Mouse (Mus musculus): ENCODE data around the gene Sdhc. TPM values are rescaled to one million over a fixed set of nuclear protein-coding genes. Genes with fewer than 3 reads are reported as not detected.
A peak's percentile ranks its signal among the peaks of the same experiment; 100 is the strongest.
"Not testable (repeated sequence)": the region's sequence is repeated elsewhere in the genome, so short reads cannot be mapped to it uniquely, and the experiment has no call there.

Sdhc gene
- polyA plus RNA-seq, 1 experiment = 72.1 TPM

DNA sequence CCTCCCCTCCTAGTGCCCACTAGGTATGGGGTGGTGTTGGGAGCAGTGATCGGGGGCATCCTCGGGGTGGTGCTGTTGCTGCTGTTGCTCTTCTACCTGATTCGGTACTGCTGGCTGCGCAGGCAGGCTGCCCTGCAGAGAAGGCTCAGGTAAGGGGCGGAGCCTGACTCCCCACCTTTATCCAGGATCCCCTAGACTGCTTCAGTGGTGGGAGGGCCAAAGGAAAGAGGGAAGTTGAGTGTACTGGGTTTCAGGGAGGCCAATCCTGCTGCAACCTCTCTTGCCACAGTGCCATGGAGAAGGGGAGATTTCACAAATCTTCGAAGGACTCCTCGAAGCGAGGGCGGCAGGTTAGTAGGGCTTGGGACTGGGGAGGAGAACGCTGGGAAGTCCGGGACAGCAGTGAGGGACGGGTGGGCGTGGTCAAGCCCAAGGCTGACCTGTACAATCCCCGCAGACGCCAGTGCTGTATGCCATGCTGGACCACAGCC, 9.1 kb upstream of the Sdhc start:
- Histone ChIP-seq H3K27ac (ENCODE audit: control insufficient read depth, insufficient read depth, low read depth, low read length, poor library complexity) (no peak overlapping the region), H3K4me1 (ENCODE audit: control insufficient read depth, insufficient read depth, low read length) (peaks cover 3% of the 10 kb centered on the region), H3K4me3 (replicated peaks; ENCODE audit: control insufficient read depth, low read depth, low read length) (no peak overlapping the region)
- WGBS = 9% methylated on average over 15 of the region's 15 CpGs
- TF ChIP-seq CTCF (IDR thresholded peaks at IDR 0.05; ENCODE audit: control insufficient read depth, insufficient read depth, low read length) (peak; percentile 2; the same call in 1 of the 2 replicates), POLR2A (IDR thresholded peaks at IDR 0.05; ENCODE audit: borderline replicate concordance, control insufficient read depth, low read depth, low read length) (no peak)

DNA sequence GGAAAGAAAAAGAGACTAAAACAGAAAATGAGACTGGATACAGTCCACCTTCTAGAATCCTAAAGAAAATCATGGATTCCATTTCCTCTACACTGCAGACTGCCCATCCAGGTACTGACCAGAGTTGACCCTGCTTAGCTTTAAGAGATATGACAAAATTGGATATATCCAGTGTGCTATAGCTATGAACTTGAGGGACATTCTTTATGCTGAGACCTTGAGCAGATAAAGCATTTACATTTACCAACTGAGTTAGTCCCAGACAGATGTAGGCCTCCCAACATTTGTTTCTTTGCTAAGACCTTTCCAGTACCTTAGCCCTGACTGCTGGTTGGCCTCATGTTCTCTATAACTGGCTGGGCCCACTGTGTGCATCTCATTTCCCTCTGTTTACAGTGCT, 7.6 kb upstream of the Sdhc start:
- TF ChIP-seq CTCF (IDR thresholded peaks at IDR 0.05; ENCODE audit: control insufficient read depth, insufficient read depth, low read length) = no peak
- TF ChIP-seq POLR2A (IDR thresholded peaks at IDR 0.05; ENCODE audit: borderline replicate concordance, control insufficient read depth, low read depth, low read length) = no peak
- H3K27ac ChIP-seq (ENCODE audit: control insufficient read depth, insufficient read depth, low read depth, low read length, poor library complexity) = no peak overlapping the region

GRCm38 (mm10) chr1:171156644-171157043, 6.2 kb upstream of the Sdhc start:
- 59% methylated on average over 3 of the region's 3 CpGs for WGBS
- Histone ChIP-seq H3K4me3 (replicated peaks; ENCODE audit: control insufficient read depth, low read depth, low read length) (no peak overlapping the region), H3K4me1 (ENCODE audit: control insufficient read depth, insufficient read depth, low read length) (peaks cover 3% of the 10 kb centered on the region), H3K27ac (ENCODE audit: control insufficient read depth, insufficient read depth, low read depth, low read length, poor library complexity) (no peak overlapping the region)
- no peak for TF ChIP-seq CTCF (IDR thresholded peaks at IDR 0.05; ENCODE audit: control insufficient read depth, insufficient read depth, low read length)
- no peak for TF ChIP-seq POLR2A (IDR thresholded peaks at IDR 0.05; ENCODE audit: borderline replicate concordance, control insufficient read depth, low read depth, low read length)

More for the DNA sequence above, 7.6 kb upstream of the Sdhc start:
- Histone ChIP-seq H3K4me1 (ENCODE audit: control insufficient read depth, insufficient read depth, low read length) (peaks cover 3% of the 10 kb centered on the region), H3K4me3 (replicated peaks; ENCODE audit: control insufficient read depth, low read depth, low read length) (no peak overlapping the region)

DNA sequence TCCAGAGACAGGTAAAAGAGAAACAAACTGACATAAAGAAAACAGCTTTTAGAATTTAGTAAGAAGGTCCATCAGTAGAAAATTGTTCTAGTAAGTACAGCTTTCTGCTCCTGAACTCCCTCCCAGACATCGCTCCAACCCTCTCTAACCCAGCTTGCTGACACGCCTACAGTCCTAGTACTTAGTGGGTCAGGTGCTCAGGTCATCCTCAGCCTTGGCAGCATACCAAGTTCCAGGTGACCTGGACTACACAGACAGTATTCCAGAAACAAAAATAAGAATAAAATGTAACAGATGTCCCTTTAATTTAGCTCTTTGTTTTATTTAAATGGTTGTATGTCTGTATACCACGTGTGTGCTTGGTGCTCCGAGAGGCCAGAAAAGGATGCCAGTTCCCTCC, 1.6 kb upstream of the Sdhc start:
- Histone ChIP-seq H3K27ac (ENCODE audit: control insufficient read depth, insufficient read depth, low read depth, low read length, poor library complexity) (no peak overlapping the region), H3K4me3 (replicated peaks; ENCODE audit: control insufficient read depth, low read depth, low read length) (no peak overlapping the region), H3K4me1 (ENCODE audit: control insufficient read depth, insufficient read depth, low read length) (peaks cover 5% of the 10 kb centered on the region)
- 88% methylated on average over 4 of the region's 4 CpGs for WGBS
- TF ChIP-seq CTCF (IDR thresholded peaks at IDR 0.05; ENCODE audit: control insufficient read depth, insufficient read depth, low read length) (no peak), POLR2A (IDR thresholded peaks at IDR 0.05; ENCODE audit: borderline replicate concordance, control insufficient read depth, low read depth, low read length) (no peak)

DNA sequence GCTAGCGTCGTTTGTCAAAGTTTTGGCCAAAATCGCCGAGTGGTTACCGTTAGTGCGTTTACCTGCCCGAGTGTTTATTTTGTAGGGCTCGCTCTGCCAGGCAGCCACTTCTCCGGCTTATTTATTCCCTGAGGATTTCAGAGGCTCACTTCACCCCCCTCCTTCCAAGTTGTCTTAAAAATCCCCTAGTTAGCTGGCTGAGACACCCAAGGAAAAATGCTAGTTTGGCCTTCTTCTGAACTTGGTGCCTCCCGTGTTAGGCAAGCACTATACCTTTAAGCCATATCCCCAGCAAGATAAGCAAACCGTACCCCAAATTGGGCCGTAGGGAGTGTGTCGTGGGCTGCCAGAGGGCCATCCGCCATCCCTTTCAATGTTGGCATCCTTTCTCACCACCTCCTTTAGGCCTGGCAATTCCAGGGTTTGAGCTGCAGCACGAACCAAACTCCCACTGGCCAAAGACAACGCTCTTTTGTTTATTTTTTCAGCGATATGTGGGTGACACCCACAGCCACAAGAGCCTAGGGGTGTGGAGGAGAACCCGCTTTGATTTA, 512 bp upstream of the Sdhc start:
- WGBS = 17% methylated on average over 18 of the region's 18 CpGs
- Histone ChIP-seq H3K4me3 (replicated peaks; ENCODE audit: control insufficient read depth, low read depth, low read length) (peak overlapping the region; percentile 67), H3K4me1 (ENCODE audit: control insufficient read depth, insufficient read depth, low read length) (peaks cover 2% of the 10 kb centered on the region), H3K27ac (ENCODE audit: control insufficient read depth, insufficient read depth, low read depth, low read length, poor library complexity) (no peak overlapping the region; the same call in none of the 2 replicates)
- no peak for TF ChIP-seq CTCF (IDR thresholded peaks at IDR 0.05; ENCODE audit: control insufficient read depth, insufficient read depth, low read length)
- no peak for TF ChIP-seq POLR2A (IDR thresholded peaks at IDR 0.05; ENCODE audit: borderline replicate concordance, control insufficient read depth, low read depth, low read length)

- H3K27ac ChIP-seq (ENCODE audit: control insufficient read depth, insufficient read depth, low read depth, low read length, poor library complexity); H3K4me1 ChIP-seq (ENCODE audit: control insufficient read depth, insufficient read depth, low read length); H3K4me3 ChIP-seq (replicated peaks; ENCODE audit: control insufficient read depth, low read depth, low read length): not testable (repeated sequence)
- WGBS = 83% methylated on average over 11 of the region's 11 CpGs
Observed at GRCm38 (mm10) chr1:171142981-171143380, 7.4 kb downstream of the Sdhc start.

- not testable (repeated sequence) for H3K4me1 ChIP-seq (ENCODE audit: control insufficient read depth, insufficient read depth, low read length); H3K4me3 ChIP-seq (replicated peaks; ENCODE audit: control insufficient read depth, low read depth, low read length); H3K27ac ChIP-seq (ENCODE audit: control insufficient read depth, insufficient read depth, low read depth, low read length, poor library complexity)
- 87% methylated on average over 8 of the region's 8 CpGs for WGBS
Observed at GRCm38 (mm10) chr1:171137486-171138155, 12.8 kb downstream of the Sdhc start.

GRCm38 (mm10) chr1:171135600-171135999, 14.8 kb downstream of the Sdhc start:
- Histone ChIP-seq H3K4me3 (replicated peaks; ENCODE audit: control insufficient read depth, low read depth, low read length) (no peak overlapping the region), H3K4me1 (ENCODE audit: control insufficient read depth, insufficient read depth, low read length) (no peaks in the 10 kb centered on the region), H3K27ac (ENCODE audit: control insufficient read depth, insufficient read depth, low read depth, low read length, poor library complexity) (no peak overlapping the region)
- TF ChIP-seq POLR2A (IDR thresholded peaks at IDR 0.05; ENCODE audit: borderline replicate concordance, control insufficient read depth, low read depth, low read length) (no peak), CTCF (IDR thresholded peaks at IDR 0.05; ENCODE audit: control insufficient read depth, insufficient read depth, low read length) (no peak)
- WGBS = 94% methylated on average over 2 of the region's 2 CpGs

- H3K27ac ChIP-seq (ENCODE audit: control insufficient read depth, insufficient read depth, low read depth, low read length, poor library complexity) = no peak overlapping the region
- H3K4me3 ChIP-seq (replicated peaks; ENCODE audit: control insufficient read depth, low read depth, low read length) = no peak overlapping the region
- 100% methylated on average over 1 of the region's 1 CpGs for WGBS
- TF ChIP-seq POLR2A (IDR thresholded peaks at IDR 0.05; ENCODE audit: borderline replicate concordance, control insufficient read depth, low read depth, low read length) (no peak), CTCF (IDR thresholded peaks at IDR 0.05; ENCODE audit: control insufficient read depth, insufficient read depth, low read length) (no peak)
- no peaks in the 10 kb centered on the region for H3K4me1 ChIP-seq (ENCODE audit: control insufficient read depth, insufficient read depth, low read length)
Observed at GRCm38 (mm10) chr1:171130971-171131370, 19.4 kb downstream of the Sdhc start.
